Mouse (Mus musculus): ENCODE measurements around the gene Osbpl2.

The Osbpl2 gene

GRCm38 (mm10) chr2:180104659-180105377, 14.3 kb upstream of the Osbpl2 start:
- DNase-seq (ENCODE audit: low spot score) = no peak

DNA sequence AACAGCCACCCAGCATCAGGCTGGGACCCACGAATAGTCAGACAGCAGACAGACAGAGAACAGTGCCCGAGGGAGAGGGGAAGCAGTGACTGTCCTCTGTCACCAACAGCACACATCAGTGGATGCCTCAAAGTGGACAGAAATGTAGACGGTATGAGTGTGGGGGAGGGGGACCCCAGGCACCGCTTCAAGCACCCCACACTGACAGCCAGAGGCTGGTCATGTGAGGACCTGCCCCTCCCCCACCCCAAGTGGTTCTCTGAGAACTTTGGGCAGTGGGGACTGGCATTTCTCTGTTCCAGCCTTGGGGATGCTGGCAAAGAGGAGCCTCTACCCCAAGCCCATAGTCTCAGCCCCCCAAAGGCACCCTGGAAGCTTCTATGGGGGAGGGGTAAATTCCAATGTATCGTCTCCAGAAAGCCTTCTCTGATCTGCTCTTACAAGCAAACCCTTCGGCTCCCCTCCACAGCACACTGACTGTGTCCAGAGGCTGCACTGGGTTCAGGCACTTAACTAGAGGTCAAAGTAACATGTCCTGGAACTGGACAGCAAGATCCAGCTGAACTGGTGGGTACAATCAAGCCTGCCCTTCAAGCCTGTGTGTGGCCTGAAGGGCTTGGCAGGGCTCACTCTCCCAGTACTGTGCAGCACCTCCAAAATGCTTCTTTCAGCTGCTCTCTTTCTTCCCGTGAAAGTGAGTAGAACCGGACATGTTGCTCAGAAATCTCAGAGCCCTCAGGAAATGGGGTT, 13.5 kb upstream of the Osbpl2 start:
- no peak for DNase-seq (ENCODE audit: low spot score)

- DNase-seq (ENCODE audit: low spot score) = no peak
Observed at GRCm38 (mm10) chr2:180107081-180107480, 12.0 kb upstream of the Osbpl2 start.

DNA sequence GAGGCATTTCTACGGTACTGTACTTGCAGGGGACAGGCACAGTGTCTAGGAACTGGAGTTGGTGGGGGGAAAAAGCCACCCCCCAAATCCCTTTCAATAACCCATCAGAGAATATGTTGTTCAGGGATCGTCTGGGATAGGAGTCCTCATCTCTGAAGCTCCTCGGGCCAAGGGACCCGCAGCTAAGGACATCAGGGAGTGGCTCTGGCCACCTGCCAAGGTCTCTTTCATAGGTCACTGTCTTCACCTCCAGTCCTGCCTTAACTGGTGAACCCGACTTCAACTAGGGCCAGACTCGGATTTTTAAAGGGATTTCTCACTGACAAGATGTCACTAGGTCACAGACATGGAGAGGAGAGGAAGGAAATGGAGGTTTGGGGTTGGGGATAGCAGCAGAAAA, 10.8 kb upstream of the Osbpl2 start:
- DNase-seq (ENCODE audit: low spot score) = no peak

DNA sequence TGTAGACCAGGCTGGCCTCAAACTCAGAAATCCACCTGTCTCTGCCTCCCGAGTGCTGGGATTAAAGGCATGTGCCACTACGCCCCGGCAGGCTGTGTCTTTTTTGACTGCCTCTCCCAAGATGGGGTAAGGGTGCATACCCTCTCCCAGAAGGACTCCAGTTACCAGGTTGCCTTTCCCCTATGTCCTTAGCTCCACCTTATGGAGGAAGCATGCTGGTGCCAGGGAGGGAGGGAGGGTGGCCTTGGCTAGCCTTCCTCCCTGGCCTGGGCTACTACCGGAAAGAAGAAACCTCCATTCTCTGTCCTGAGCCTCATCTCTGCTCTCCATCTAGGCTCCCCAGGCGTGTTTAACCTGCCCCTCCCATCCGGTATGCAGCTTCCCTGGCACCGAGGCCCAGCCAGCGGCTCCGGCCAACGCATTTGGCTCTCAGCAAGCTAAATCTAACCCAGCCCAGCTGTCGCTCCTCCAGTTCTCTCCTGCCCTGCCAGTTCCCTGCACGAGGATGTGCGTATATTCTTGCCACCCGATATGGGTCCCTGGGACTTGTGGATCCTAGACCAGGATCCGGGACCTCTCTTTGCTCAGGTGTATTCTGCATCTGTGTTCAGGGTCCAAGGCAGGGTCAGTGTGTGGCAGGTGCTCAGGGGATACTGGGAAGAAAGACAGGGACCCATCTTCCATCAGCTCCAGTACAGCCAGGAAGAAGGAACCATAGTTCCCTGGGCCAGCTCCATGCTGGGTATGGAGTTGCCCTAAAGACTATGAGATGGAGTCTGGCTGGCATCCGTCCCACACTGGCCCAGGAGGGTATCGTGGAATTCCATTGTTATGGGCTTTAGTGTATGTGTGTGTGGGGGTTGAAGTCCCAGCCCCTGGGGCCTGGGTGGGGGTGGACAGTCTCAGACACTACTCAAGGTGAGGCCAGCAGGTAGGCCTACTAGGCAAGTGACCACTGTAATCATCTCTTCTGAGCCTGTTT, 4.9 kb upstream of the Osbpl2 start:
- DNase-seq (ENCODE audit: low spot score) = no peak

DNA sequence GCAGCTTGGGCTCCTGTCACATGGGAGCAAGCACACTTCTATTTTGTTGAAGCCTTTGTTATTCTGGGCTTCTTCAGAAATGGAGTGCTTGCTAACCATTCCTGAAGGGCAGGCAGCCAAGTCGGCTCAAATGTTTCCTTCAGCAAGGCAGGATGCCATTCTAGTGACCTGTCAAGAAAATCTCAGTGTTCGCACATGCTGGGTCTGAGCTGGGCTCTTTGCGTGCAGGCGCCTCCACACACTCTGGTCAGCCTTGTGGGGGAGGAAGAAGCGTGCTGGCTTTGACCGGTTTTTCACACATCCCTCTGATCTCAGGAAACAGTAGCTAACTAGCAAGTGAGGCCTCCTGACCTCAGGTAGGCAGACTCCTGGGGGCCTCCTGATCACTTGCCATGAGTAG, 3.8 kb upstream of the Osbpl2 start:
- DNase-seq (ENCODE audit: low spot score) = no peak

- DNase-seq (ENCODE audit: low spot score) = no peak
Observed at GRCm38 (mm10) chr2:180116081-180116493, 3.0 kb upstream of the Osbpl2 start.

DNA sequence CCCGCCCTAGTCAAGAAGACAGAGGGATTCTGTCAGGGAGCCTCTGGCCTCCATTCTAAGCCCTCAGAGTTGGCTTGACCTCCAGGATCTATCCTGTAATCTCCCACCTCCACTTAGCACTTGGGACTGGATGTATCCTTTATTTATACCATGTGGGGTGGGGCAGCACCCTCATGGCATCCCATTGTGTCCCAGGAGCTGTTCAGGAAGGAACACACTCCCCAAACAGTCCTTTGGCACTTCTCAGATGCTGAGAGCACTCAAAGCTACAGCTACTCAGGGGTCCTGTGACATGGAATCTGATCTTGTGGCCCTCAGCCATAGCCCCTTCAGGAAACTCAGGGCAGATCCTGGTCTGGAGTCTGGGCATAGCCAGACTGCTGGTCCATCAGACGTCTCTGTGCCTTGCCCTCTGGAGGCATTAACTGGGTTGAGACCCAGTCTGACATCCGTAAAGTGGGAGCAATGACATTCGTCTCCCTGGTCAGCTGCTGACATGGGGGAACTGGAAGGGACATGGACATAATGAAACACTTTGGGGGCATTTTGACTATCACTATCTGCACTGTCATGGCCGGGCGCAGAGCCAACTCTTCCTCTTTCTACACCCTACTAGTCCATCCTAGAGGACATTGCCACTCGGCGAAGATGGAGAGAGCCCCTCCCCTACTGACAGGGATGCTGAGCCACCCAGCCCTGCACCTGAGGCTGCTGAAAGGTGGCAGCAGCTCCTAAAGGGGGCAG, 2.2 kb upstream of the Osbpl2 start:
- no peak for DNase-seq (ENCODE audit: low spot score)

DNA sequence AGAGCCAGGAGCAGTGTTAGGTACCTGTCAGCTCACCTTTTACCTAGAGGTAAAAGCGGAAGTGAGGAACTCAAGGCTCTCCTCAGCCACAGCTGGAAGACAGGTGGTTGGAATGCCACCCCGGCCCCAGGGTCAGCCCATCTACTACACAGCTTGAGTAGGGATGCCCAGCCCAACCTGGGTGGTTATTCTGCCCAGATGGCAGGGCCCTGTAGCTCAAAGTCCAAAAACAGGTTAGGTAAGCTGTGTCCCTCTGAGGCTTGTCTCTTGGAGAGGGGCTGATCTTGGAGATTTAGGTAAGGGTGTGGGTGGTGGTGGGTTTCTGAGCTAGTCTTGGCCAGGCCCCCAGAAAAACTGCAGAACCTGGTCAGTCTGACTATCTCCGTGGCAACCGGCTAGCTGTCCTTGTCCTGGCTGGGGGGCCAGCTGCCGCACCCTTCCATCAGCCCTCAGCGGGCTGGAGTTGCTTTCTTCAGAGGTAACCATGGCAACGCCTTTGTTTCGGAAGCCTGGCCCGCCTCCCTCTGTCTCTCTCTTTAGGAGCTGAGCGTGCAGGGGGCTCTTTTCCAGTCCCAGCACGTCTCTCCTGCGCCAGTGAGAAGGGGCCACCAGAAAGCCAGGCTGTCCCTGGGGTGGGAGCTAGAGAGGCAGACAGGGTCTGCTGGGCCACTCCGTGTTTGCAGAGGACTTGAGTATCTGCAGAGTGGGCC, 1.5 kb upstream of the Osbpl2 start:
- no peak for DNase-seq (ENCODE audit: low spot score)

GRCm38 (mm10) chr2:180119439-180120291, 559 bp downstream of the Osbpl2 start:
- DNase-seq (ENCODE audit: low spot score) = no peak

- no peak for DNase-seq (ENCODE audit: low spot score)
Observed at GRCm38 (mm10) chr2:180120292-180120761, 1.2 kb downstream of the Osbpl2 start.

DNA sequence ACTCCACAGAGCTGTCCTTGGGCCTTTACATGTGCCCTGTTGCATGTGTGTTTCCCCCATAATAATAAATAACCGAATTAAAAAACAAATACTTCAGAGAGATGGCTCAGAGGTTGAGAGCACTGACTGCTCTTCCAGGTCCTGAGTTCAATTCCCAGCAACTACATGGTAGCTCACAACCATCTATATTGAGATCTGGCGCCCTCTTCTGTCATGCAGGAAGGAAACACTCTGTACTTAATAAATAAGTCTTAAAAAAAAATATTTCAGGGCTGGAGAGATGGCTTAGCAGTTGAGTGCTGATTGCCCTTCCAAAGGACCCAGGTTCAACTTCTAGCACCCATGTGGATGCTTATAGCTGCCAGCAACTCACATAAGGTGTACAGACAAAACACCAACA, 5.1 kb downstream of the Osbpl2 start:
- no peak for DNase-seq (ENCODE audit: low spot score)

DNA sequence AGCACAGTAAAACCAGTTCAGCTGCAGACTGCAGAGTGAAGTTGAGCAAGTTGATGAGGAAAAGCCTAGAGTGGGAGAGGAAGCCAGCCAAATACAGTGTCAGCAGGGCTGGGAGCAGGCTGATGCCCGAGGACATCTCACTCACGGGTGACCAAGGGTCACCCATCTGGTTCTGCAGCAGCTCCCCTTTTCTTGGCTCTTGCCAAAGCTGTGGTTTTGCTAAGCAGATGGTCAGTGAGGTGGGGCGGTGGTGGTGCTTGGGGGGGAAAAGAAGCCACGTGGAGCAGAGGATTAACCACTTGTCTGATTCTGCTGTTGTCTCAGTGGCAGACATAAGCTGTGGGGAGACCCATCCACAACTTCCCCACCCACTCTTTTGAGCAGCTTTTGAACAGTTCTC, 7.1 kb downstream of the Osbpl2 start:
- no peak for DNase-seq (ENCODE audit: low spot score)

DNA sequence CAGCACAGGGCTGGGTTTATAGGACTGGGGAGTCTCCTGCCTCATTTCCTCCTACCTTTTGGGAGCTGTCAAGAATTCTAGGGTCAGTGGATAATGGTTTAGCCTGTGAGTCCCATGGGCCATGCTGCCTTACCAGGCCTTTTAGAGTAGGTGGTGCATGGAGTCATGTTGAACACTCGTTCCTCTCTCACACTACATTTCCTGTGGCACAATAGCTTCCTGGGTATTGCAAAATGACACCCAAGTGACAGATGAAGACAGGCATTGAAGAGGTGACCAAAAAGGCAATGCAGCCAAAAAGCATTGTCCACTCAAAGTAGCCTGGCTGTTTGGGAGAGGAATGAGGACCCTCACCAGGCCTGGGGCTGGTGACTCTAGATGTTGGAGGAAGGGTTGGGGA, 8.6 kb downstream of the Osbpl2 start:
- DNase-seq (ENCODE audit: low spot score) = no peak

DNA sequence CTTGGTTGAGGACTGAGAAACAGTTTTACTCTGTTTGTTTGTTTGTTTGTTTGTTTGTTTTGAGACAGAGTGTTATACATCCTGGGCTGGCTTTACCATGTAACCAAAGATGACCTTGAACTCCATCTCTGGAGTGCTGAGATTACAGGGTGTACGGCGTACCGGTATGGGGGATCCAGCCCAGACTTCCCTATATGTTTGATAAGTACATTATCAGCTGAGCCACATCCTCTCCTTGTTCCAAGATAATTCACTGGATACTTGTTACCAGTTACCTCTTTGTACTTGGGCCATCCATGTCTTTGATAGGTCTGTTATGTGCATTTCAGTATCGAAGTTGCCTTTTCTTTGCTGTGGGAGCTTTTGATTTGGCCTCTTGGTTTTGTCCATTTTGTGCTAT, 14.1 kb downstream of the Osbpl2 start:
- no peak for DNase-seq (ENCODE audit: low spot score)

DNA sequence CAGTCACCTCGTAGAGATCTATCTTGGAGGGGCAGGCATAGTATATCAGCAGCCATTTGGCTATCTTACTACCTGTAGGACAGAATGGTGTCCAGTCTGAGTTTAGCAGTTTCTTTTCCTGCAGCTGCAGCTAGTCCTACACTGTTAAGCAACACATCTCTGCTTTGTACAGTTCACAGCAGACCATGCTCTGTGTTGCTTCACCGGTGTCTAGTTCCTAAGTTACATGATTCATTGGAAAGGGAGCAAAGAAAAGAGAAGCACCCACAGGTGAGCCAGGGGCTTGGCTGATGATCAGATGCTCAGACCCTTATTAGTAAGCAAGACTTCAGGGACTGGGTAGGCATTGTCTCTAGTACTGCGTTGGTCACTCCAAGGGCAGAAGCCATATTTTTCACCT, 14.8 kb downstream of the Osbpl2 start:
- DNase-seq (ENCODE audit: low spot score) = no peak

DNA sequence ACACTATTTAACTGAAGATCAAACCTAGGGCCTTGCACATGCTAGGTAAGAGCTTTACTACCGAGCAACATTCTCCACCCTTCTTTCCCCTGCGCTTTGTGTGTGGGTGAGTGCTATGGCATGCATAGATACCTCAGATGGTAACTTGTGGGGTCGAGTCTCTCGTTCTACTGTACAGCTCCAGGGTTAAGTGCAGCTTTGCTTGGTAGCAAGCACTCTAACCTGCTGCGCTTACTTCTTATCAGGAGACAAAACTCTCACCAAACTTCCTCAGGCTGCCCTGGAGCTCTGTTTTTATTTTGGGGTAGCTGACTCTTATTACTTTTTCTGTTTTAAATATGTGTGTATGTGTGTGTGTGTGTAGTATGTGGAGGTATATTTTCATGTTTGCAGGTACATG, 16.3 kb downstream of the Osbpl2 start:
- no peak for DNase-seq (ENCODE audit: low spot score)

- DNase-seq (ENCODE audit: low spot score) = no peak
Observed at GRCm38 (mm10) chr2:180146091-180146490, 27.0 kb downstream of the Osbpl2 start.

DNA sequence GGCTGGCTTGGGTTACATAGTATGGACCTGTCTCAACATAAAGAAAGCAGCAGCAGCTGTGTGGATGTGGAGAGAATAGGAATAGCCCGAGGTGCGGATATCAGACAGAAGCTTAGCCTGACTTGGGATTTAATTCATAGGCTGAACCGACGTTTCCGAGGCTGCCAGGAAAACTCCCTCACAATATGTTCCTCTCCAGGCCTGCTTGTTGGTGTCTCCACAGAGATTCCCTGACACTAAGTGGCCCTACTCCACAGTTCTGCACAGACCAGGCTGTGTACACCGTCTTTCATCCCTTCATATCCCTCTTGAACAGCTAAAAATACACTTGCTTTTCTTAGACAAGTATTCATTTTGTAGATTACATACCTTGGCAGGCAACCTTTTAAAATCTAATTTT, 28.3 kb downstream of the Osbpl2 start:
- DNase-seq (ENCODE audit: low spot score) = no peak

- no peak for DNase-seq (ENCODE audit: low spot score)
Observed at GRCm38 (mm10) chr2:180148551-180148950, 29.4 kb downstream of the Osbpl2 start.

Measured in yolk sac, embryonic 10.5 days (tissue).